Mouse (Mus musculus): ENCODE data around the gene Dpm2. TPM values are rescaled to one million over a fixed set of nuclear protein-coding genes. Genes with fewer than 3 reads are reported as not detected.

Dpm2 gene
- polyA plus RNA-seq, 1 experiment from 2014 or later = 100 TPM

DNA sequence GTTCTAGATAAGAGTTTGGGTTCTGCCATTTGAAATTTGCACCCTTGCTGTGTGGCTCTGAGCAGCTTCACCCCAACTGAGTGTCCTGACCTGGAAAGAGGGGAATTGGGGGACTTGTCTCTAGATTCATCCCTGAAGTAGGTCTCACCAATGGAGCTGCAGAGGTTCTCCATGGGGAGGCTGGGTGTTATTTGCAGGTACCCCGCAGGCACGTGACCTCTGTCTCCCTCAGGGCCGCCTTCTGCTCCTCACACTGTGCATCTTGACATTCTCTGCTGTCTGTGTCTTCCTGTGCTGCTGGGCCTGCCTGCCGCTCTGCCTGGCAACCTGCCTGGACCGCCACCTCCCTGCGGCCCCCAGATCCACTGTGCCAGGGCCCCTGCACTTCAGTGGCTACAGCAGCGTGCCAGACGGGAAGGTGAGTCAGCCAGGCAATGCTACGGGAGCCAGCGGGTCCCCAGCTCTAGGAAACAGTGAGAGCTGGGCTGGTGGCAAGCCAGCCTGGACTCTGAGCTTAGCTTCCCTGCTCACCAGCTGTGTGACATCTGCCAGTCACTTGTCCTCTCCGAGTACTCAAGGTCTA, 18.6 kb downstream of the Dpm2 start:
- Histone ChIP-seq H3K27me3 (ENCODE audit: control insufficient read depth, insufficient read depth, low read length) (no peaks in the 10 kb centered on the region; the same call in 1 of the 2 replicates), H3K4me1 (ENCODE audit: control insufficient read depth, insufficient read depth, low read length) (no peaks in the 10 kb centered on the region), H3K9ac (replicated peaks; ENCODE audit: low read length) (no peak overlapping the region), H3K27ac (replicated peaks; ENCODE audit: low read depth, low read length) (no peak overlapping the region), H3K36me3 (replicated peaks; ENCODE audit: control insufficient read depth, insufficient read depth, low read depth, low read length) (no peaks in the 10 kb centered on the region; the same call in 1 of the 2 replicates), H3K9me3 (replicated peaks; ENCODE audit: control insufficient read depth, low read length) (no peaks in the 10 kb centered on the region), H3K4me3 (ENCODE audit: low read depth, low read length) (no peak overlapping the region), H3K4me2 (ENCODE audit: low read depth, low read length) (no peak overlapping the region)
- no peak for DNase-seq (ENCODE audit: low spot score)
- 72% methylated on average over 11 of the region's 11 CpGs for WGBS
- ATAC-seq (replicated peaks; ENCODE audit: insufficient number of reproducible peaks, low FRiP score, low TSS enrichment, low read depth) = no peak

DNA sequence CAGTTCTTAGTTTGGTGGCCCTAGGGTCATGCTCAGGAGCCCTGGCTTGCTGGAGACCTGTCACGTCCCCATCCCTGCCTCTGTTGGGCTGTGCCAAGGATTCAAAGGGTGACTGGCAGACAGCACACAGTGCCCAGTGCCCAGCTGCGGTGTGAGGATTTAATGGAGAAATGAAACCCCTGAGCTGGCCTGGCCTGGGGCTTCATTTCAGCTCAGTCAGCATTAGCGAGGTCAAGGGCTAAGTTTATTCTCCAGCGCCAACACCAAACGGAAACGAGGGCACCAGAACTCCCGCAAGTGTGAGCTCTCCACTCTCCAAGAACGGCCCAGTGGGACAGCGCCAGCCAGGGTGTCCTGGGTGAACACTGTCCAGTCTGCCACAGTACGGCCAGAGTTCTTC, 19.6 kb downstream of the Dpm2 start:
- Histone ChIP-seq H3K27me3 (ENCODE audit: control insufficient read depth, insufficient read depth, low read length) (no peaks in the 10 kb centered on the region; the same call in 1 of the 2 replicates), H3K9ac (replicated peaks; ENCODE audit: low read length) (no peak overlapping the region), H3K36me3 (replicated peaks; ENCODE audit: control insufficient read depth, insufficient read depth, low read depth, low read length) (no peaks in the 10 kb centered on the region; the same call in 1 of the 2 replicates), H3K27ac (replicated peaks; ENCODE audit: low read depth, low read length) (no peak overlapping the region), H3K4me2 (ENCODE audit: low read depth, low read length) (no peak overlapping the region), H3K4me3 (ENCODE audit: low read depth, low read length) (no peak overlapping the region), H3K4me1 (ENCODE audit: control insufficient read depth, insufficient read depth, low read length) (no peaks in the 10 kb centered on the region), H3K9me3 (replicated peaks; ENCODE audit: control insufficient read depth, low read length) (no peaks in the 10 kb centered on the region)
- DNase-seq (ENCODE audit: low spot score) (no peak), ATAC-seq (replicated peaks; ENCODE audit: insufficient number of reproducible peaks, low FRiP score, low TSS enrichment, low read depth) (no peak)
- WGBS = 72% methylated on average over 10 of the region's 10 CpGs

DNA sequence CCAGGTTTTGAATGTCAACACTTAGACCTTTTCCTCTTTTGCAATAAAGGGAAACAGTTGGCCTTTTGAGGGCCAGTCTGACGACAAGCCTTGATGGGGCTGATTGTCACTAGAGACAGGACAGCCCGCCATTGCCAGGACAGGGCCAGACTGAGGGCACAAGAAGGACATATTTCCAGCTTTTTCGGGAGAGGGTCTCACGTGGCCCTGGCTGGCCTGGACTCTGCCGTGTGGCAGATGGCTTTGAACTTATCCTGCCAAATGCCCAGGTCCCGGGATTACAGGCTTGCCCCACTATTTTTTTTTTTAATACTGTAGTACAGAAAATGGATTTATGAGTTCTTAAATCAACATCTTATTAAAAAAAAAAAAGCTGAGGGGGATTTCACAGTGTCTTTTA, 20.6 kb downstream of the Dpm2 start:
- Histone ChIP-seq H3K4me1 (ENCODE audit: control insufficient read depth, insufficient read depth, low read length) (no peaks in the 10 kb centered on the region), H3K27ac (replicated peaks; ENCODE audit: low read depth, low read length) (no peak overlapping the region), H3K27me3 (ENCODE audit: control insufficient read depth, insufficient read depth, low read length) (no peaks in the 10 kb centered on the region; the same call in 1 of the 2 replicates), H3K9me3 (replicated peaks; ENCODE audit: control insufficient read depth, low read length) (no peaks in the 10 kb centered on the region), H3K4me2 (ENCODE audit: low read depth, low read length) (no peak overlapping the region), H3K9ac (replicated peaks; ENCODE audit: low read length) (no peak overlapping the region), H3K4me3 (ENCODE audit: low read depth, low read length) (no peak overlapping the region), H3K36me3 (replicated peaks; ENCODE audit: control insufficient read depth, insufficient read depth, low read depth, low read length) (no peaks in the 10 kb centered on the region; the same call in 1 of the 2 replicates)
- DNase-seq (ENCODE audit: low spot score) (no peak), ATAC-seq (replicated peaks; ENCODE audit: insufficient number of reproducible peaks, low FRiP score, low TSS enrichment, low read depth) (no peak)
- WGBS = 72% methylated on average over 6 of the region's 6 CpGs

DNA sequence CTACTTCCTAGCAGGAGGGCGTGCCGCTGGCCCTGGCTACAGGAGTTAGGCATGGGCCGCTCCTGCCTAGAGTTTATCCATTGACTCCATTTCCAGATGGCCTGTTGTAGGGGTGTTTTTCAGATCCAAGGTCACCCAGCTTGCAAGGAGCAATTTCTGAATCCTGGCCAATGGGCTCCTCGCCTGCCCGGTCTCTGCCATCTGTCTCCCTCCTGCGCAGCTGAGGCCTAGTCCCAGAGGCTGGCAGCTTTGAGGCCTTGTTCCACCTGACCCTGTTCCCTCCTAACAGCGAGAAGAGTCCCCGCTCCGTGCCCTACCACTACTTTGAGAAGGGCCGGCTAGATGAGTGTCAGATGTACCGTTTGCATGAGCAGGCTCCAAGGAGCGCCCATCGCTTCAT, 26.1 kb downstream of the Dpm2 start:
- no peaks in the 10 kb centered on the region for H3K9me3 ChIP-seq (replicated peaks; ENCODE audit: control insufficient read depth, low read length)
- ATAC-seq (replicated peaks; ENCODE audit: insufficient number of reproducible peaks, low FRiP score, low TSS enrichment, low read depth) (no peak), DNase-seq (ENCODE audit: low spot score) (no peak)
- H3K27ac ChIP-seq (replicated peaks; ENCODE audit: low read depth, low read length) = no peak overlapping the region
- H3K27me3 ChIP-seq (ENCODE audit: control insufficient read depth, insufficient read depth, low read length) = no peaks in the 10 kb centered on the region
- H3K4me2 ChIP-seq (ENCODE audit: low read depth, low read length) = no peak overlapping the region
- H3K4me1 ChIP-seq (ENCODE audit: control insufficient read depth, insufficient read depth, low read length) = no peaks in the 10 kb centered on the region
- no peak overlapping the region for H3K4me3 ChIP-seq (ENCODE audit: low read depth, low read length)
- no peaks in the 10 kb centered on the region; the same call in 1 of the 2 replicates for H3K36me3 ChIP-seq (replicated peaks; ENCODE audit: control insufficient read depth, insufficient read depth, low read depth, low read length)
- H3K9ac ChIP-seq (replicated peaks; ENCODE audit: low read length) = no peak overlapping the region
- 97% methylated on average over 13 of the region's 13 CpGs for WGBS

- Histone ChIP-seq H3K4me2 (ENCODE audit: low read depth, low read length) (no peak overlapping the region), H3K9me3 (replicated peaks; ENCODE audit: control insufficient read depth, low read length) (no peaks in the 10 kb centered on the region), H3K27me3 (ENCODE audit: control insufficient read depth, insufficient read depth, low read length) (no peaks in the 10 kb centered on the region), H3K9ac (replicated peaks; ENCODE audit: low read length) (no peak overlapping the region), H3K36me3 (replicated peaks; ENCODE audit: control insufficient read depth, insufficient read depth, low read depth, low read length) (no peaks in the 10 kb centered on the region; the same call in 1 of the 2 replicates), H3K4me3 (ENCODE audit: low read depth, low read length) (no peak overlapping the region), H3K27ac (replicated peaks; ENCODE audit: low read depth, low read length) (no peak overlapping the region), H3K4me1 (ENCODE audit: control insufficient read depth, insufficient read depth, low read length) (no peaks in the 10 kb centered on the region; the same call in 1 of the 2 replicates)
- 86% methylated on average over 5 of the region's 5 CpGs for WGBS
- ATAC-seq (replicated peaks; ENCODE audit: insufficient number of reproducible peaks, low FRiP score, low TSS enrichment, low read depth) (no peak), DNase-seq (ENCODE audit: low spot score) (no peak)
Measured at GRCm38 (mm10) chr2:32597248-32597647, 26.6 kb downstream of the Dpm2 start.

DNA sequence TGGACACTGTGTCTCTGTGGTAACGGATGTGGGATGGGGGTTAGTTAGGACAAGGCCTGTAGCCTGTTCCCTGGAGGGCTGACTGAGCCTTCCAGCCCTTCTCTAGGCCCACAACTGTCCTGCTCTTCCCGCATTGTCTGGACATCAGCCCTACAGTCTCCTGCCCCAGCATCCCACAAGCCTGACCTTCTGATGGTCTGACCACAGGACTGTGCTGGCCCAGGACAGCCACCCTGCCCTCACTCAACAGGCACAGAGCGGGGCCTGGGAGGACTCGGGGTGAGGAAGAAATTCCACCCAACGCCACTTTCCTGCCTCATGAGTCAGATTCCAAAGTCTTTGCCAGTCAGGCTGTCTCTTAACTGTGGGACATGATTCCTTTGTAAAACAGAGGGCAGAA, 27.0 kb downstream of the Dpm2 start:
- Histone ChIP-seq H3K9me3 (replicated peaks; ENCODE audit: control insufficient read depth, low read length) (no peaks in the 10 kb centered on the region), H3K36me3 (replicated peaks; ENCODE audit: control insufficient read depth, insufficient read depth, low read depth, low read length) (no peaks in the 10 kb centered on the region; the same call in 1 of the 2 replicates), H3K4me1 (ENCODE audit: control insufficient read depth, insufficient read depth, low read length) (no peaks in the 10 kb centered on the region; the same call in 1 of the 2 replicates), H3K9ac (replicated peaks; ENCODE audit: low read length) (no peak overlapping the region), H3K4me3 (ENCODE audit: low read depth, low read length) (no peak overlapping the region), H3K27ac (replicated peaks; ENCODE audit: low read depth, low read length) (no peak overlapping the region), H3K4me2 (ENCODE audit: low read depth, low read length) (no peak overlapping the region), H3K27me3 (ENCODE audit: control insufficient read depth, insufficient read depth, low read length) (no peaks in the 10 kb centered on the region)
- DNase-seq (ENCODE audit: low spot score) (no peak), ATAC-seq (replicated peaks; ENCODE audit: insufficient number of reproducible peaks, low FRiP score, low TSS enrichment, low read depth) (no peak)
- 86% methylated on average over 5 of the region's 5 CpGs for WGBS

- no peak overlapping the region for H3K9ac ChIP-seq (replicated peaks; ENCODE audit: low read length)
- no peak overlapping the region for H3K4me3 ChIP-seq (ENCODE audit: low read depth, low read length)
- WGBS = 93% methylated on average over 8 of the region's 8 CpGs
- no peak for ATAC-seq (replicated peaks; ENCODE audit: insufficient number of reproducible peaks, low FRiP score, low TSS enrichment, low read depth)
- H3K9me3 ChIP-seq (replicated peaks; ENCODE audit: control insufficient read depth, low read length) = no peaks in the 10 kb centered on the region
- DNase-seq (ENCODE audit: low spot score) = no peak
- no peaks in the 10 kb centered on the region; the same call in 1 of the 2 replicates for H3K4me1 ChIP-seq (ENCODE audit: control insufficient read depth, insufficient read depth, low read length)
- H3K27me3 ChIP-seq (ENCODE audit: control insufficient read depth, insufficient read depth, low read length) = no peaks in the 10 kb centered on the region
- H3K4me2 ChIP-seq (ENCODE audit: low read depth, low read length) = no peak overlapping the region
- H3K36me3 ChIP-seq (replicated peaks; ENCODE audit: control insufficient read depth, insufficient read depth, low read depth, low read length) = no peaks in the 10 kb centered on the region; the same call in 1 of the 2 replicates
- no peak overlapping the region for H3K27ac ChIP-seq (replicated peaks; ENCODE audit: low read depth, low read length)
Measured at GRCm38 (mm10) chr2:32598506-32598905, 27.8 kb downstream of the Dpm2 start.

GRCm38 (mm10) chr2:32599409-32599808, 28.8 kb downstream of the Dpm2 start, which contains the start of gene St6galnac6:
TSS of gene St6galnac6 (plus strand) at chr2:32599709.
- no peak within 1 kb of the TSS for H3K4me3 ChIP-seq (ENCODE audit: low read depth, low read length)
- H3K9ac ChIP-seq (replicated peaks; ENCODE audit: low read length) = no peak within 1 kb of the TSS
- DNase-seq (ENCODE audit: low spot score) (no peak), ATAC-seq (replicated peaks; ENCODE audit: insufficient number of reproducible peaks, low FRiP score, low TSS enrichment, low read depth) (no peak)
- WGBS = 89% methylated on average over 3 of the region's 3 CpGs
- H3K4me2 ChIP-seq (ENCODE audit: low read depth, low read length) = no peak within 1 kb of the TSS
- H3K9me3 ChIP-seq (replicated peaks; ENCODE audit: control insufficient read depth, low read length) = no peaks in the 10 kb centered on the region
- H3K36me3 ChIP-seq (replicated peaks; ENCODE audit: control insufficient read depth, insufficient read depth, low read depth, low read length) = no peaks in the 10 kb centered on the region
- H3K27ac ChIP-seq (replicated peaks; ENCODE audit: low read depth, low read length) = no peak within 1 kb of the TSS
- H3K27me3 ChIP-seq (ENCODE audit: control insufficient read depth, insufficient read depth, low read length) = no peaks in the 10 kb centered on the region
- no peaks in the 10 kb centered on the region; the same call in 1 of the 2 replicates for H3K4me1 ChIP-seq (ENCODE audit: control insufficient read depth, insufficient read depth, low read length)

Data from embryonic facial prominence, embryonic 11.5 days (tissue).